Mouse (Mus musculus) brain, embryonic 14.5 days (tissue): ENCODE measurements around the gene Pigz.

Experiments used
- CTCF ChIP-seq: fragments of 200-500 bp; IDR thresholded peaks from 2 replicates; pipeline ENCODE4 v1.5.1; 2012; ENCODE audit warnings: inconsistent platforms, mild to moderate bottlenecking, moderate library complexity, borderline replicate concordance; ENCODE audit not compliant: insufficient read depth, insufficient read length; ENCODE audit errors: extremely low read depth
- POLR2A ChIP-seq: fragments of 200-500 bp; IDR thresholded peaks from 2 replicates; pipeline ENCODE4 v1.6.1; 2012; ENCODE audit warnings: mild to moderate bottlenecking, inconsistent platforms, borderline replicate concordance; ENCODE audit not compliant: poor library complexity, insufficient read depth, insufficient read length, severe bottlenecking; ENCODE audit errors: extremely low read depth

DNA sequence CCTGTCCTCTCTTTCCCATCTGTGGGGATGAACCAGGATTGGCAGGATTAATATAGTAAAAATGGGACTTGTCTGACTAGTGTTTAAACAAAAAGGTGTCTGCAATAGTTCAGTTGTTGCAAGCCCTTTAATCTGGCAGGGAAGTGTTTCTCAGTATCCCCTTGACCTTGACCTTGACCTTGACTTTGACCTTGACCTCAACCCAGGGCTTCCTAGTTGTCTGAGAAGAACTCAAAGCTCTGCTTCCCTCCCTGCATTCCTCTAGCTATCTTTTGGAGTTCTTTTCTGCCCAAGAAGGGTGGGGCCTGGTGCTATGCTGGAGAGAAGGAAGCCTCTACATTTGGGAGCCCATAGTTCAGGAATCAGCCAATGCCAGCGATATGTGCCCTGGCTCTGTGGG is 31.8 kb upstream of the Pigz start:
- no peak for TF ChIP-seq CTCF
- TF ChIP-seq POLR2A: no peak
